Comparison of ENCODE assay signal across 11 mouse cellular contexts in the genomic region with DNA sequence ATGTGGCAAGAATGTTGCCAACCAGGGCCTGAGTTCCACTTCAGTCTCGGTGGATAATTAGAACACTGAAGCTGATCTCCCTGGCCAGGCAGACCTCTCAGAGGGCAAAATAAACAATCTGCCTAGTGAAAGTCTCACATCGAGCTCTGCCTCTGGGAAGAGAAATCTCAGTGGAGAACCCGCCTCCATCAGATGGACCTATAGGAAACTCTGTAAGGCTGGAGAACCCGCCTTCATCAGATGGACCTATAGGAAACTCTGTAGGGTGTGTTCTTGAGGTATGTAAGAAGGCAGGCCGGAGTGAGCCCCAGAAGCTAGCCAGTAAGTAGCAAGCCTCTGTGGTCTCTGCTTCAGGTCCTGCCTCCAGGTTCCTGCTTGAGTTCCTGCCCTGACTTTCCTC.
"Had no signal": no experiment of that assay in that cellular context is flagged by ENCODE, and none has a peak within 500 bp of the region (broad histone marks: within the 10 kb centered on the region; RNA-seq: fewer than 3 reads in every experiment).

No protein-coding gene starts in this region.

- DNase-seq: kidney, postnatal 25 days; lung, postnatal 14 days; right cerebral cortex, postnatal 14 days; thymus, postnatal 14 days had no signal

- H3K36me3 ChIP-seq: kidney, embryonic 15.5 days; limb, embryonic 10.5 days; lung, embryonic 15.5 days; midbrain, embryonic 12.5 days; neural tube, embryonic 13.5 days; stomach, embryonic 15.5 days had no signal

- H3K9me3 ChIP-seq: kidney, embryonic 15.5 days; limb, embryonic 10.5 days; lung, embryonic 15.5 days; midbrain, embryonic 12.5 days; neural tube, embryonic 13.5 days; stomach, embryonic 15.5 days had no signal

- H3K27me3 ChIP-seq: kidney, embryonic 15.5 days; lung, embryonic 15.5 days; midbrain, embryonic 12.5 days; neural tube, embryonic 13.5 days; stomach, embryonic 15.5 days had no signal

- H3K9ac ChIP-seq: kidney, embryonic 15.5 days; lung, embryonic 15.5 days; midbrain, embryonic 12.5 days; neural tube, embryonic 13.5 days; stomach, embryonic 15.5 days had no signal

- H3K4me1 ChIP-seq: kidney, embryonic 15.5 days; midbrain, embryonic 12.5 days; stomach, embryonic 15.5 days had no signal

- H3K27ac ChIP-seq: kidney, embryonic 15.5 days; left cerebral cortex, adult 2 months; limb, embryonic 10.5 days; lung, embryonic 15.5 days; midbrain, embryonic 12.5 days; neural tube, embryonic 13.5 days; stomach, embryonic 15.5 days had no signal

- H3K4me3 ChIP-seq: kidney, embryonic 15.5 days; left cerebral cortex, adult 2 months; limb, embryonic 10.5 days; lung, embryonic 15.5 days; midbrain, embryonic 12.5 days; neural tube, embryonic 13.5 days; stomach, embryonic 15.5 days had no signal
